Mouse (Mus musculus) liver, adult (tissue): ENCODE measurements at regions not wholly inside any gene's neighbourhood (a gene's known extent, or its start where the extent isn't known, plus 50 kb on each side); places are given as distances from the start of the nearest gene placed in this dataset.

ENCODE experiments used
- GATA4 ChIP-seq: IDR thresholded peaks from 2 replicates; pipeline ENCODE4 v1.6.1; 2014; ENCODE audit warnings: mild to moderate bottlenecking, low read length; ENCODE audit not compliant: insufficient replicate concordance

GRCm38 (mm10) chr5:49909483-49909882 is 149.3 kb downstream of the Adgra3 start:
- peak; percentile 93 for TF ChIP-seq GATA4

DNA sequence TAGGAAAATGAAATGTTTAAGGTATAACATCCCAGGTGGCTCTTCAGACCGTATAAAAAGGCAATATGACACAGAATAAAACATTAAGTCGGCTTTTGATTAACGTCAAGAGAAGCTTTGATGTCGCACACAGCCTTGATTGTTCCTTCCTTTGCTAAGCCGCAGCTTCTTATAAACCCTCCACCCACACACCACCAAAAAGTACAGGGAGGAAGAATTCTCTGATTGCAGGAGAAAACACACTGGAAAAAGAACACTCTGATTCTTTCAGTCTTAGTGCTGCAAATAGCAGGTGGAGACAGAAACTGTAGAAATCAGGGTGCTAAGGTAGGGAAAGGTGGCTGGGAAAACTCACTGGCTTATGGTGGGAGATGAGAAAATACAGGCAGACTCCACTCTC is 162.7 kb downstream of the Adgra3 start:
- no peak for TF ChIP-seq GATA4

- TF ChIP-seq GATA4: no peak
Measured at GRCm38 (mm10) chr5:49880383-49880782, 178.4 kb downstream of the Adgra3 start.

- no peak for TF ChIP-seq GATA4
Measured at GRCm38 (mm10) chr5:49876240-49876639, 182.6 kb downstream of the Adgra3 start.

- no peak for TF ChIP-seq GATA4
Measured at GRCm38 (mm10) chr5:49857202-49857601, 201.6 kb downstream of the Adgra3 start.

- TF ChIP-seq GATA4: no peak
Measured at GRCm38 (mm10) chr5:49856036-49856435, 202.8 kb downstream of the Adgra3 start.

DNA sequence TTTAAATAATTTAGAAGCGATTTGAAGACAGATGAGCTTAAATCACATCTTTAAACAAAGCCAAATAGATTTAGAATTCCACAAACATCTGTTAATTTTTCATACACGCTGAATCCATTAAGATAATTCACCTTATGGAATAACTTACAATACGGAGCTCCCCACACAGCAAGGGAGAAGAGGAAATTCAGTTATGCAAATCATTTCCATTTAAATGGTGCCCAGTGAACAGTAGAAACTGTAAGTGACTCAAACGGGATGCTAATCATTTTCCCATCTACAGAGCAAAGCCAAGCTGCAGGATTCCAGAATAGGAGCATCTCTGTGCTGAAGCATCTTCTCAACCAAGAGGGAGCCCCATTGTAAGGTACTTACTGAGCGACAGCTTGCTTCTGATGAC is 210.1 kb downstream of the Adgra3 start:
- no peak for TF ChIP-seq GATA4

GRCm38 (mm10) chr5:49848174-49848573 is 210.6 kb downstream of the Adgra3 start:
- no peak for TF ChIP-seq GATA4

- TF ChIP-seq GATA4: no peak
Measured at GRCm38 (mm10) chr5:49818832-49819231, 240.0 kb downstream of the Adgra3 start.

DNA sequence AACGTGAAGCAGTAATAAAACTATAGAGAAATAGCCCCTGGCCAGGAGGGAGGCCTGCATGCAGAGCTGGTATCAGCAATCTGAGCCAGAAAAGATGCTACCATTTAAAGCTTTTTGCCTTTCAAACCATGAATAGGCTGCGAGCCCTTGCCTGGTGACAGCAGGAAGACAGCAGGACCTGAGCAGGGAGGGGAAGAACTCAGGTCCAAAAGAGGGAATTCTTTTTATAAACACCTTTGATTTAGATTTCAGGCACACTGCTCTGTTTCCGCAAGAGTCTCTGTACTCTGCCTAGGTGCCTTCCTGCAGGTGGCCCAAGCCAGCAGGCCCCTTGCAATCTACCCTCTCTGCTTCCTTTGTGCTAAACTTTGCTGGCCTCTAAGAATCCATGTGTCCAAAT is 242.1 kb downstream of the Adgra3 start:
- no peak for TF ChIP-seq GATA4

DNA sequence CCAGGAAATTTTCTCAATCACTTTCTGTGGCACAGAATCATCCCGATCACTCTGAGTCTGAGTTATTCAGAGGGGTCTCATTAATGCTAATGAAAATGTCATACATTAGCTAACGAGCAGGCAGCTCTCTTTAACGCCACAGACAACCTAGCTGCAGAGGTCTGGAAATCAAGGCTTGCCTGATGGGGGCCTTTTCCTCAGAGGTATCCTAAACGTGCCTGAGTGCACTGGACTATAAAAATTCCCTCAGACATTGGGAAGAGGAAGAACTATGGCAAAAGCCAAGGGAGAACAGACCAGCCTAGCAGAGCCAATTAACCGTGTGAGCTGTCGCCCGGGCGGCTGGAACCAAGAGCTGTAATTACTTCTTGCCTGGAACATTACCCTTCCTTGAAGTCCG is 245.5 kb downstream of the Adgra3 start:
- TF ChIP-seq GATA4: no peak

DNA sequence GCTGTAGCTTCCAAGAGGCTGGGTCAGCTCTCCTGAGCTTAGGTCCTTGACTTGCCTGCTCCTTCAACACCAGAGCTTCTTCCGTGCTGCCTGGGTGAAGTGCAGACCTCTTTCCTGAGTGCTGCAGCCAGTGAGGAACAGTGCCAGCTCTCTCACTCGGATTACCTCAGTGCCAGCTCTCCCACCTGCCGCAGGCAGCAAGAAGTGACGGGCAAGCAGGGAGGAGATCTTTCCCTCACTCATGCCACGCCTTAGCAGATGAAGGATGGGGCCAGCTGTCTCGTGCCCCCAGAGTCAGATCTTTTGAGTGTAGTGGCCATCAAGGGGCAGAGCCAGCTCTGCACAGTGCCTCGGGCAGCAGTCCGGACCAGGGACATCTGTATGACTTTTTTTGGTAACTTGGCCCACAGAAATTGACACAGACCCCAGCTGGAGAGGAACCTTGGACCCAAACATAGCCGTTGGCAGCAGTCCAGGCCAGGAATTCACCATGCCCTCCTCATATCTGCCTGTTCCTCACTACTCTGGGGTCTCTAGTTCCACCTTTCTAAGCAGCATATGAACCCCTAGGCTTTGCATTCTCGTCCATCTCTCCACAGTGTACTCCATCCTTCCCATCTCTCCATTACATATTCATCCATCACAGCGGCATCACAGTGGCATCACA is 263.9 kb upstream of the Kcnip4 start:
- TF ChIP-seq GATA4: no peak

GRCm38 (mm10) chr5:49783728-49784127 is 259.0 kb upstream of the Kcnip4 start:
- no peak for TF ChIP-seq GATA4

- TF ChIP-seq GATA4: no peak
Measured at GRCm38 (mm10) chr5:49761054-49761453, 236.3 kb upstream of the Kcnip4 start.

- no peak for TF ChIP-seq GATA4
Measured at GRCm38 (mm10) chr5:49755531-49755930, 230.8 kb upstream of the Kcnip4 start.

DNA sequence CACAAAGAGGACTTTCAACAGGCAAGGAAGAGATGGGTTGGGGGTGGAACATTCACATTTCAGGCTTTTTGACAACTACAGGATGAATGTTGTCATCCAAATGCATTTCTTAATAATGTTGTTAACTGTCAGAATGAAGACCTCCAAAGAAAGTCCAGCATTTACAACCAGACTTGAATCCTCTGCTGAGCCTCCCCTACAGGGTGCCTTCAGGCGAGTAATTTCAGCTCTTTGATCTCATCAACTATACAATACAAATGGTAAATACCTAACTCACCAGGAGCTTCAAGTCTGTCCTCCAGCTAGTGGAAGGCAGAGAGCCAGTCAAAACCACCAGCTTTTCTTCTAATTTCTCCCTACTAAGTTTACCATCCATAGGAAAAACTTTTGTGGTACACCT is 187.9 kb upstream of the Kcnip4 start:
- no peak for TF ChIP-seq GATA4

DNA sequence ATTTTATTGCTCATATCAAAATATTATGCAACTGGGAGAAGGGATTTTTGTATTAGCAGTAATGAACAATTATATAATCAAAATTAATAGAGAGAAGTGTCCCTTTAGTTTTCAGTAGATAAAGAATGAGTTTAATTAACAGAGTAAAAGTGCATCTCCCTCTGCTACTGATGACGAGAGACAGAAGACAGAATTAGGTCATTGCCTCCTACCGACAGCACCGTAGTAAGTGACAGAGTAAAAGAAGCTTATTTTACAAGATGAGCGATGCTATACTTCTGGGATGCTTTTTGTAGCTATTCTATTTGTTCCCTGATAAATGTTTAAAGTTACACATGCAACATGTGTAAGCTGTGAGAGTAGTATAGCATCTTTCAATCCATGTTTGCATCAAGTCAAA is 157.4 kb upstream of the Kcnip4 start:
- TF ChIP-seq GATA4: no peak
